Mouse (Mus musculus) G1E (cell line): ENCODE results near the gene Nbas. TPM values are rescaled to one million over a fixed set of nuclear protein-coding genes. Genes with fewer than 3 reads are reported as not detected.

ENCODE experiments used
- ATAC-seq: 2 replicates; pipeline ENCODE4 v1.8.0; 2016; ENCODE audit warnings: mild to moderate bottlenecking; ENCODE audit not compliant: insufficient number of reproducible peaks, poor library complexity, low FRiP score, severe bottlenecking; ENCODE audit errors: extremely low read depth
- DNase-seq: peaks from one replicate; pipeline ENCODE4 v3.0.0; 2012; ENCODE audit warnings: low spot score
- H3K27me3 ChIP-seq: 2 replicates; pipeline ENCODE4 v1.6.1; 2012; ENCODE audit warnings: mild to moderate bottlenecking, low read length, inconsistent platforms; ENCODE audit not compliant: insufficient read depth
- H3K36me3 ChIP-seq: replicated peaks from 2 replicates; pipeline ENCODE3; 2012; ENCODE audit warnings: mild to moderate bottlenecking, inconsistent platforms
- H3K4me1 ChIP-seq: 2 replicates; pipeline ENCODE4 v1.6.1; 2012; ENCODE audit warnings: low read depth, low read length, inconsistent platforms, mixed read lengths; ENCODE audit not compliant: insufficient read depth
- H3K4me3 ChIP-seq: 2 replicates; pipeline ENCODE4 v1.5.1; 2012; ENCODE audit warnings: low read depth, mild to moderate bottlenecking, inconsistent platforms, low read length, moderate library complexity, mixed read lengths
- H3K9me3 ChIP-seq: replicated peaks from 2 replicates; pipeline ENCODE4 v1.6.1; 2012; ENCODE audit warnings: inconsistent platforms
- CTCF ChIP-seq: IDR thresholded peaks from 2 replicates; pipeline ENCODE4 v1.5.1; 2012; ENCODE audit warnings: low read depth, low read length, inconsistent platforms, mixed read lengths
- GATA1 ChIP-seq: IDR thresholded peaks from 2 replicates; pipeline ENCODE4 v1.6.1; 2012; ENCODE audit warnings: borderline replicate concordance, low read length, inconsistent platforms, mixed read lengths
- GATA2 ChIP-seq: IDR thresholded peaks from 2 replicates; pipeline ENCODE4 v1.6.1; 2012; ENCODE audit warnings: low read depth, low read length, inconsistent platforms, borderline replicate concordance
- POLR2AphosphoS5 ChIP-seq: IDR thresholded peaks from 2 replicates; pipeline ENCODE4 v1.6.1; 2012; ENCODE audit warnings: low read depth, low read length, inconsistent platforms; ENCODE audit not compliant: insufficient replicate concordance
- TAL1 ChIP-seq: conservative IDR thresholded peaks from 2 replicates; pipeline ENCODE4 v1.6.1; 2012; ENCODE audit warnings: low read depth, low read length, inconsistent platforms, mixed read lengths
- polyA plus RNA-seq: library from polyadenylated mRNA; stranded (reverse); fragments of >175 nt; gene quantifications from 2 replicates; pipeline ENCODE4 v1.2.3, GENCODE M21; 2012
- total RNA-seq, 2 experiments: library from RNA; stranded (forward) in 1 of 2; stranded (reverse) in 1 of 2; fragments of 200-1000 nt in 1 of 2; fragments of >200 nt in 1 of 2; fragmentation: Nextera tagmentation in 1 of 2; gene quantifications; 2 replicates each; pipeline ENCODE4 v1.2.3; 2014 to 2017

Gene Nbas
- total and polyA plus RNA-seq, 3 experiments = 7.0 to 37.3 (median 19.6) TPM

DNA sequence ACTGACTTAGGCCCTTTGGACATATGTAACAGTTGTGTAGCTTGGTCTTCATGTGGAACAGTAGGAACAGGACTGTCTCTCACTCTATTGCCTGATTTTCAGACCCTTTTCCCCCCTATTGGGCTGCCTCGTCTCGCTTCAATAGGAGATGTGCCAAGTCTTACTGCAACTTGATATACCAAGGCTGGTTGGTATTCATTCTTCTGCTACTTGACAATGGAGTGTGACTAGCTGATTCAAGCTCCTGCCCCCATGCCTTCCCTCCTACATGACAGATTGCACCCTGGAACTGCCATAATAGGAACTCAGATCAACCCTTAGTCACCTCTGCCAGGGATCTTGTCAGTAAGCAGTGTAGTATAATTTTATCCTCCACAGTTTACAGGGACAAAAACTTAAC lies 328.1 kb downstream of the Nbas start:
- Histone ChIP-seq H3K36me3 (no peaks in the 10 kb centered on the region), H3K4me1 (no peaks in the 10 kb centered on the region), H3K4me3 (no peak overlapping the region), H3K27me3 (no peaks in the 10 kb centered on the region), H3K9me3 (no peaks in the 10 kb centered on the region)
- ATAC-seq (no peak), DNase-seq (no peak)
- TF ChIP-seq GATA2 = no peak
- TF ChIP-seq CTCF = no peak
- no peak for TF ChIP-seq POLR2AphosphoS5
- no peak for TF ChIP-seq GATA1
- TF ChIP-seq TAL1 = no peak

DNA sequence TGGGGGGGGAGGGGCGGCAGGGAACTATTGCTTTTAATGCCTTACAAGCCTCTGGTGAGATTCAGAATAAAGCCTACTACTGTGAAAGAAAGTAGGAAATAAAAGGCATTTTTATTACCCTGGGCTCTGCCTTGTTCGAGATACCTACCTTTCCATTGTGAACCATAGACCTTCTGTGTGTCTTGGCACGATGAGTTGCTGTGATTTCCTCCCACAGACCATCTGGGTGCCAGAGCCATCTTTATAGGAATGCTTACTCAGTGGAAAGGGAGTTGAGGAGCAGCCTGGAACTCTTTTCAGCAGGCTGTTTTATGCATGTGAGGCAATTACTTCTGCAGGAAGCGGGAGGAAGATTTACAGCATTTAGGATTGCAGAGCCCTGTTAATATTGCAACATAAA lies 329.6 kb downstream of the Nbas start:
- Histone ChIP-seq H3K4me1 (no peaks in the 10 kb centered on the region), H3K4me3 (no peak overlapping the region), H3K36me3 (no peaks in the 10 kb centered on the region), H3K9me3 (no peaks in the 10 kb centered on the region), H3K27me3 (0 out of 2 replicates have a peak, but pooled peaks cover under 1% of the 10 kb centered on the region)
- ATAC-seq (no peak), DNase-seq (no peak)
- TF ChIP-seq CTCF = no peak

DNA sequence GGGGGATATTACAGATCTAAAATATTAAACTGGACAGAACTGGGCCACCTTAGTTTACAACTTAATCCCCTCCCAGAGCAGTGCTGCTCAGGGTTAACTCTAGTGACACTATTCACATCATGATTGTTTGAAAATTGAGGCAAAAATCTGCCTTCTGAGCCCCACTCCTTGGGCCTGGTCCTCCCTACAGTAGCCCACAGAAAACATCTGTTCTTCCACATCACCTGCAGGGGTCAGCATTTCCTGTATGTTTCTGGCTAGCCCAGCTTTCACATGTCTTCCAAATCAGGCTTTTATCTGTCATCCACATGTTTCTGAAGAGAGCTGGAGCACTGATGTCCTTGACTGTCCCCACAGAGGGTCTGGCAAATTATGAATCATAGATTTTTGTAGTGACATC lies 333.5 kb downstream of the Nbas start:
- DNase-seq = no peak
- H3K36me3 ChIP-seq = no peaks in the 10 kb centered on the region
- TF ChIP-seq POLR2AphosphoS5 (no peak), GATA2 (no peak), TAL1 (no peak), GATA1 (no peak), CTCF (no peak)
- H3K9me3 ChIP-seq = no peaks in the 10 kb centered on the region
- H3K4me1 ChIP-seq = no peaks in the 10 kb centered on the region
- no peak for ATAC-seq
- H3K4me3 ChIP-seq = no peak overlapping the region
- H3K27me3 ChIP-seq = 0 out of 2 replicates have a peak, but pooled peaks cover 6% of the 10 kb centered on the region

DNA sequence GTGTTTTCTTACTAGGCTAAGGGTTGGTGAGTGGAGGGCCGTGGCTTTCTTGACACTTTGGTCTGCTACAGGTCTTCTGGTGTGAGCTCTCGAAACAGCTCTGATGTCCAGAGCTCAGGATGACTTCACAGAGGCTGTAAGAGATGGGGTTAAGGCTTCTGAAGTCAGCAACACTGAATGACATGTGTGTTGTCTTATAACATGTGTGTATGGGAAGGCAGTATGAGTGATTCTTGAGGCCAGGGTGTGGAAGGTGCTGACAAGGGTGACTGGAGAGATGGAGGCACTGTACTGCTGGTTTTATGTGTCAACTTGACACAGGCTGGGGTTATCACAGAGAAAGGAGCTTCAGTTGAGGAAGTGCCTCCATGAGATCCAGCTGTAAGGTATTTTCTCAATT lies 338.1 kb downstream of the Nbas start:
- no peak overlapping the region for H3K4me3 ChIP-seq
- ATAC-seq (no peak), DNase-seq (no peak)
- peaks cover 6% of the 10 kb centered on the region; the same call in 1 of the 2 replicates for H3K27me3 ChIP-seq
- H3K4me1 ChIP-seq = no peaks in the 10 kb centered on the region
- no peaks in the 10 kb centered on the region for H3K36me3 ChIP-seq
- TF ChIP-seq GATA1 = no peak
- no peak for TF ChIP-seq POLR2AphosphoS5
- TF ChIP-seq TAL1 = no peak
- TF ChIP-seq GATA2 = no peak
- no peak for TF ChIP-seq CTCF
- no peaks in the 10 kb centered on the region for H3K9me3 ChIP-seq

DNA sequence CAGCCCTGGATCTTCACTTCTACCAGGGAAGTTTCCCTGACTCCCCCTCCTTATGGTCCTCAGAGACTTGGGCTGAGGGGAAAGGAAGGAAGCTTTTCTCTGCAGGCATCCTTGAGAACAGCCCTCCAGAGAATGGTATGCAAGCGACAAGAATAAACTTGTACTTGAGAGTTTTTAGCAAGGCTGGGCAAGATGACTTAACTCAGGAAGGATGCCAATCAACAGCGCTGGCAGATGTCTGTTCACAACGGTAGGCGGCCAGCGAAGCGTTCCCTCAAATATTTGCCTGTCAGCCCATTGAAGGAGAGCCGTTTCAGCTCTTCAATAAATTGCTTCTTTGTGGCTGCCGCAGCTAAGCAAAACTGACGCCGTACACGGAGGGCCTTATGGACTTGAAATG lies 340.1 kb downstream of the Nbas start:
- H3K9me3 ChIP-seq = no peaks in the 10 kb centered on the region
- TF ChIP-seq TAL1 (no peak), POLR2AphosphoS5 (no peak), GATA1 (no peak), CTCF (no peak), GATA2 (no peak)
- no peaks in the 10 kb centered on the region for H3K36me3 ChIP-seq
- ATAC-seq (no peak), DNase-seq (no peak)
- peaks cover 2% of the 10 kb centered on the region; the same call in 1 of the 2 replicates for H3K27me3 ChIP-seq
- H3K4me1 ChIP-seq = no peaks in the 10 kb centered on the region
- no peak overlapping the region for H3K4me3 ChIP-seq

DNA sequence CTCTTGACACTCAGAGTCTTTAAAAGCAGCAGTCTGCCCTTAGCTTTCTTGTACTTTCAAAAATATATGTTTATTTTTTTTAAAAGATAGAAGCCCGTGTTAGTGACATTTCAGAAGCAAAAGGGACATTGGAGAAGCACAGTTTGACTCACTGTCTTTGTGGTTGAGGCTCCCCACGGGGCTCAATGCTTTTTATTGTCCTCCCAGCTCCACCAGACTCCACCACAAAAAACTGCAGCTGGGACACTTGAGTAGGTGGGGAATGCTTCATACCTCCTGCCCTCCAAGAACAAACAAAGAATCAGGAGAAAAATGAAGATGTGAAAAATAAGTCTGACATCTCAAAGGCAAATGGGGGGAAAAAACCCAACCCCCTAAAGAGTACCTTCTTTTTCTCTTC lies 344.1 kb downstream of the Nbas start:
- no peaks in the 10 kb centered on the region for H3K36me3 ChIP-seq
- no peaks in the 10 kb centered on the region for H3K4me1 ChIP-seq
- ATAC-seq = no peak
- TF ChIP-seq TAL1 (no peak), POLR2AphosphoS5 (no peak), CTCF (no peak), GATA2 (no peak), GATA1 (no peak)
- H3K4me3 ChIP-seq = no peak overlapping the region
- H3K27me3 ChIP-seq = no peaks in the 10 kb centered on the region; the same call in 1 of the 2 replicates
- H3K9me3 ChIP-seq = no peaks in the 10 kb centered on the region
- no peak for DNase-seq

DNA sequence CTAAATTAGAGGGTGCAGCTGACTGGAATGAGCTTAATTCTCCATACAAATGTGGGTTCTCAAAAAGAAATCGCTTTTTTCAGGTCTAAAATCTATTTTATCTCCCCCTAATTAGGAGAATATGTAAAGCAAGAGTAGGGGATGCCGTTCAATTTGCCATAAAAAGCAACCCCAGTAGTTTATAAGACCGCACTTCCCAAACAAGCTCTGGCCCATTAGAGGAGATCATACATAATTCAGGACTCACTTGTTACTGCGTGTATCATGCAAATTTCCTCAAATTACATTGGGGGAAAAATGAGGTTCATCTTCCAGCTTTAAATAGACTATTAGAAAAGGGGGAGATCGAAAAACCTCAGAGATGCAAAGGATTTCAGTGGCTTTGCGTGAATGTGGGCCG lies 346.7 kb downstream of the Nbas start:
- TF ChIP-seq CTCF = no peak
- TF ChIP-seq GATA2 = no peak
- no peak for TF ChIP-seq POLR2AphosphoS5
- TF ChIP-seq GATA1 = no peak
- TF ChIP-seq TAL1 = no peak
- ATAC-seq = no peak
- DNase-seq = no peak
- H3K4me1 ChIP-seq = no peaks in the 10 kb centered on the region
- no peaks in the 10 kb centered on the region for H3K36me3 ChIP-seq
- no peak overlapping the region for H3K4me3 ChIP-seq
- H3K9me3 ChIP-seq = no peaks in the 10 kb centered on the region
- no peaks in the 10 kb centered on the region for H3K27me3 ChIP-seq
